Mouse (Mus musculus) left cerebral cortex, adult 9 months (tissue): ENCODE results near the gene Vmn2r36.
"Not testable (repeated sequence)": the region's sequence is repeated elsewhere in the genome, so short reads cannot be mapped to it uniquely, and the experiment has no call there.

ENCODE experiments used
- DNase-seq, 2 experiments: peaks; one replicate each; pipeline ENCODE4 v3.0.0; 2022; ENCODE audit warnings: low spot score in 2 of 2

The Vmn2r36 gene

GRCm38 (mm10) chr7:7902395-7902794 is at the start of gene Vmn2r36:
Gene Vmn2r36 (minus strand): TSS chr7:7902495.
- DNase-seq = not testable (repeated sequence)
